Mouse (Mus musculus) urinary bladder, postnatal 10 days (tissue): ENCODE measurements around the gene 5430402E10Rik.
"Not testable (repeated sequence)": the region's sequence is repeated elsewhere in the genome, so short reads cannot be mapped to it uniquely, and the experiment has no call there.

Experiments
- DNase-seq: peaks from one replicate; pipeline ENCODE4 v3.0.0; 2022; ENCODE audit warnings: low spot score

5430402E10Rik gene

DNA sequence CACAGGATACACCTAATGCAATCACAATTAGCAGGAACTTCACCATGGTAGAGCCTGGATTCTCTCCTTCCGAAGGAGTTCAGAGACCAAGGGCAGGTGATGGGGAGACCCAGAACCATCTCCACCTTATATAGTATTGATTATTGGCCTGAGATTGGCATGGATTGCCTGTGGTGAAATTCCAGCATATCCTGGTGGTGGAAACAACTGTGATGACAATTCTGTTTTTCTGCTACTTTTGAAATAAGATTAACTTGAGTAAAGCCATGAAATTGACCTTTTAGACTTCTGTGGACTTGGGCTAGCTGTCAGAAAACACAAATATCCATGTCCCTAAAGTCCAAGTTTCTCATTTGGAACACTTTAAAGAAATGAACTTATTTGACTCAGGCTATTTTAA lies at the start of gene 5430402E10Rik:
Gene 5430402E10Rik (minus strand): TSS at position 101 of the 400 bp plus-strand sequence.
- not testable (repeated sequence) for DNase-seq

DNA sequence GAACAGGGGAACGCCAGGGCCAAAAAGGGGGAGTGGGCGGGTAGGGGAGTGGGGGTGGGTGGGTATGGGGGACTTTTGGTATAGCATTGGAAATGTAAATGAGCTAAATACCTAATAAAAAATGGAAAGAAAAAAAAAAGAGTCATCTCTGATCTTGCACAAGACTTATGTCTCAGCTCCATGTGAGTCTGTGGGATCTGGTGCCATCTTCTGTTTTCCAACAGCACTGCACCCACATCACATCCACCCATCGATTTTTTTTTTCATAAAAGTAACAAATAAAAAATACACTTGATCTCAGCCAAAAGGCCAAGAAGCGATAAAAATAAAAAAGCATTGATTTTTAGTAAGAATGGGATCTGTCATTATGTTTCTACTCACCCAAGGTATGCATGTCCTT lies 44.8 kb downstream of the 5430402E10Rik start:
- DNase-seq = not testable (repeated sequence)
